Mouse (Mus musculus): ENCODE data around the gene Serpine2. TPM values are rescaled to one million over a fixed set of nuclear protein-coding genes. Genes with fewer than 3 reads are reported as not detected.

Serpine2 gene
- polyA plus RNA-seq, 1 experiment from 2014 or later: 406 TPM

GRCm38 (mm10) chr1:79797084-79797483 is 63.9 kb downstream of the Serpine2 start:
- 85% methylated on average over 3 of the region's 3 CpGs for WGBS
- H3K27me3 ChIP-seq (ENCODE audit: control insufficient read depth, insufficient read depth, low read length): no peaks in the 10 kb centered on the region
- H3K4me2 ChIP-seq (ENCODE audit: low read depth, low read length): no peak overlapping the region
- no peaks in the 10 kb centered on the region for H3K36me3 ChIP-seq (ENCODE audit: control insufficient read depth, insufficient read depth, low read length)
- no peak overlapping the region for H3K4me3 ChIP-seq (ENCODE audit: low read depth, low read length)
- H3K9me3 ChIP-seq (ENCODE audit: control insufficient read depth, low read length): no peaks in the 10 kb centered on the region
- H3K27ac ChIP-seq (ENCODE audit: low read depth, low read length): no peak overlapping the region
- H3K4me1 ChIP-seq (ENCODE audit: control insufficient read depth, insufficient read depth, low read length): no peaks in the 10 kb centered on the region
- H3K9ac ChIP-seq (replicated peaks; ENCODE audit: low read depth, low read length): no peak overlapping the region
- no peak for ATAC-seq (ENCODE audit: low read depth)

GRCm38 (mm10) chr1:79786267-79786927 is 74.6 kb downstream of the Serpine2 start:
- Histone ChIP-seq H3K27me3 (ENCODE audit: control insufficient read depth, insufficient read depth, low read length) (no peaks in the 10 kb centered on the region), H3K9ac (replicated peaks; ENCODE audit: low read depth, low read length) (no peak overlapping the region), H3K4me2 (ENCODE audit: low read depth, low read length) (no peak overlapping the region), H3K36me3 (ENCODE audit: control insufficient read depth, insufficient read depth, low read length) (peaks cover 15% of the 10 kb centered on the region), H3K9me3 (ENCODE audit: control insufficient read depth, low read length) (no peaks in the 10 kb centered on the region), H3K4me1 (ENCODE audit: control insufficient read depth, insufficient read depth, low read length) (no peaks in the 10 kb centered on the region), H3K4me3 (ENCODE audit: low read depth, low read length) (no peak overlapping the region), H3K27ac (ENCODE audit: low read depth, low read length) (no peak overlapping the region)
- WGBS: 68% methylated on average over 7 of the region's 7 CpGs
- peak; percentile 87 for ATAC-seq (ENCODE audit: low read depth)

GRCm38 (mm10) chr1:79782433-79782832 is 78.5 kb downstream of the Serpine2 start:
- no peak overlapping the region for H3K4me3 ChIP-seq (ENCODE audit: low read depth, low read length)
- no peaks in the 10 kb centered on the region for H3K9me3 ChIP-seq (ENCODE audit: control insufficient read depth, low read length)
- no peaks in the 10 kb centered on the region for H3K4me1 ChIP-seq (ENCODE audit: control insufficient read depth, insufficient read depth, low read length)
- 89% methylated on average over 3 of the region's 3 CpGs for WGBS
- no peak overlapping the region for H3K4me2 ChIP-seq (ENCODE audit: low read depth, low read length)
- H3K9ac ChIP-seq (replicated peaks; ENCODE audit: low read depth, low read length): no peak overlapping the region
- no peak for ATAC-seq (ENCODE audit: low read depth)
- peaks cover 45% of the 10 kb centered on the region for H3K36me3 ChIP-seq (ENCODE audit: control insufficient read depth, insufficient read depth, low read length)
- H3K27me3 ChIP-seq (ENCODE audit: control insufficient read depth, insufficient read depth, low read length): no peaks in the 10 kb centered on the region
- no peak overlapping the region for H3K27ac ChIP-seq (ENCODE audit: low read depth, low read length)

GRCm38 (mm10) chr1:79778011-79778410 is 83.0 kb downstream of the Serpine2 start:
- peaks cover 45% of the 10 kb centered on the region for H3K36me3 ChIP-seq (ENCODE audit: control insufficient read depth, insufficient read depth, low read length)
- H3K9me3 ChIP-seq (ENCODE audit: control insufficient read depth, low read length): no peaks in the 10 kb centered on the region
- WGBS: 86% methylated on average over 11 of the region's 11 CpGs

GRCm38 (mm10) chr1:79775927-79776458 is 85.0 kb downstream of the Serpine2 start, which contains the start of the genes Mrpl44 and Wdfy1:
Mrpl44 (plus strand) TSS chr1:79776018.
Wdfy1 (minus strand) TSS chr1:79776143.
- Histone ChIP-seq H3K9me3 (ENCODE audit: control insufficient read depth, low read length) (no peaks in the 10 kb centered on the region), H3K36me3 (ENCODE audit: control insufficient read depth, insufficient read depth, low read length) (peaks cover 25% of the 10 kb centered on the region), H3K4me3 (ENCODE audit: low read depth, low read length) (peak within 1 kb of the TSS; percentile 82), H3K4me1 (ENCODE audit: control insufficient read depth, insufficient read depth, low read length) (0 out of 2 replicates have a peak, but pooled peaks cover 4% of the 10 kb centered on the region), H3K27me3 (ENCODE audit: control insufficient read depth, insufficient read depth, low read length) (no peaks in the 10 kb centered on the region), H3K27ac (ENCODE audit: low read depth, low read length) (peak within 1 kb of the TSS; percentile 88), H3K4me2 (ENCODE audit: low read depth, low read length) (peak within 1 kb of the TSS; percentile 59), H3K9ac (replicated peaks; ENCODE audit: low read depth, low read length) (peak within 1 kb of the TSS; percentile 84)
- peak; percentile 100 for ATAC-seq (ENCODE audit: low read depth)
- under 1% methylated on average over 38 of the region's 38 CpGs for WGBS

More at GRCm38 (mm10) chr1:79778011-79778410, 83.0 kb downstream of the Serpine2 start:
- H3K4me2 ChIP-seq (ENCODE audit: low read depth, low read length): no peak overlapping the region
- no peak overlapping the region for H3K9ac ChIP-seq (replicated peaks; ENCODE audit: low read depth, low read length)
- ATAC-seq (ENCODE audit: low read depth): no peak
- no peaks in the 10 kb centered on the region for H3K27me3 ChIP-seq (ENCODE audit: control insufficient read depth, insufficient read depth, low read length)
- H3K27ac ChIP-seq (ENCODE audit: low read depth, low read length): no peak overlapping the region
- H3K4me1 ChIP-seq (ENCODE audit: control insufficient read depth, insufficient read depth, low read length): 0 out of 2 replicates have a peak, but pooled peaks cover 4% of the 10 kb centered on the region
- H3K4me3 ChIP-seq (ENCODE audit: low read depth, low read length): no peak overlapping the region

GRCm38 (mm10) chr1:79774164-79774780 is 86.7 kb downstream of the Serpine2 start:
- Histone ChIP-seq H3K9me3 (ENCODE audit: control insufficient read depth, low read length) (no peaks in the 10 kb centered on the region), H3K9ac (replicated peaks; ENCODE audit: low read depth, low read length) (no peak overlapping the region), H3K4me2 (ENCODE audit: low read depth, low read length) (no peak overlapping the region), H3K4me1 (ENCODE audit: control insufficient read depth, insufficient read depth, low read length) (0 out of 2 replicates have a peak, but pooled peaks cover 4% of the 10 kb centered on the region), H3K4me3 (ENCODE audit: low read depth, low read length) (no peak overlapping the region), H3K27ac (ENCODE audit: low read depth, low read length) (no peak overlapping the region), H3K27me3 (ENCODE audit: control insufficient read depth, insufficient read depth, low read length) (no peaks in the 10 kb centered on the region), H3K36me3 (ENCODE audit: control insufficient read depth, insufficient read depth, low read length) (peaks cover 15% of the 10 kb centered on the region)
- ATAC-seq (ENCODE audit: low read depth): no peak
- 84% methylated on average over 4 of the region's 4 CpGs for WGBS

- no peak overlapping the region for H3K4me3 ChIP-seq (ENCODE audit: low read depth, low read length)
- H3K9ac ChIP-seq (replicated peaks; ENCODE audit: low read depth, low read length): no peak overlapping the region
- no peaks in the 10 kb centered on the region for H3K9me3 ChIP-seq (ENCODE audit: control insufficient read depth, low read length)
- WGBS: 66% methylated on average over 1 of the region's 1 CpGs
- no peaks in the 10 kb centered on the region for H3K4me1 ChIP-seq (ENCODE audit: control insufficient read depth, insufficient read depth, low read length)
- no peaks in the 10 kb centered on the region for H3K36me3 ChIP-seq (ENCODE audit: control insufficient read depth, insufficient read depth, low read length)
- no peak overlapping the region for H3K4me2 ChIP-seq (ENCODE audit: low read depth, low read length)
- no peaks in the 10 kb centered on the region for H3K27me3 ChIP-seq (ENCODE audit: control insufficient read depth, insufficient read depth, low read length)
- H3K27ac ChIP-seq (ENCODE audit: low read depth, low read length): no peak overlapping the region
- ATAC-seq (ENCODE audit: low read depth): no peak
Measured at GRCm38 (mm10) chr1:79768231-79768630, 92.7 kb downstream of the Serpine2 start.

- H3K9ac ChIP-seq (replicated peaks; ENCODE audit: low read depth, low read length): no peak overlapping the region
- H3K36me3 ChIP-seq (ENCODE audit: control insufficient read depth, insufficient read depth, low read length): no peaks in the 10 kb centered on the region
- no peaks in the 10 kb centered on the region for H3K27me3 ChIP-seq (ENCODE audit: control insufficient read depth, insufficient read depth, low read length)
- no peak for ATAC-seq (ENCODE audit: low read depth)
- WGBS: 90% methylated on average over 1 of the region's 1 CpGs
- no peak overlapping the region for H3K4me2 ChIP-seq (ENCODE audit: low read depth, low read length)
- H3K4me3 ChIP-seq (ENCODE audit: low read depth, low read length): no peak overlapping the region
- no peaks in the 10 kb centered on the region for H3K9me3 ChIP-seq (ENCODE audit: control insufficient read depth, low read length)
- peaks cover 17% of the 10 kb centered on the region; the same call in 1 of the 2 replicates for H3K4me1 ChIP-seq (ENCODE audit: control insufficient read depth, insufficient read depth, low read length)
- H3K27ac ChIP-seq (ENCODE audit: low read depth, low read length): no peak overlapping the region
Measured at GRCm38 (mm10) chr1:79764483-79764882, 96.5 kb downstream of the Serpine2 start.

- H3K27me3 ChIP-seq (ENCODE audit: control insufficient read depth, insufficient read depth, low read length): no peaks in the 10 kb centered on the region
Measured at GRCm38 (mm10) chr1:79764031-79764430, 96.9 kb downstream of the Serpine2 start.

More at GRCm38 (mm10) chr1:79764031-79764430, 96.9 kb downstream of the Serpine2 start:
- Histone ChIP-seq H3K36me3 (ENCODE audit: control insufficient read depth, insufficient read depth, low read length) (no peaks in the 10 kb centered on the region), H3K27ac (ENCODE audit: low read depth, low read length) (no peak overlapping the region), H3K9ac (replicated peaks; ENCODE audit: low read depth, low read length) (no peak overlapping the region), H3K9me3 (ENCODE audit: control insufficient read depth, low read length) (no peaks in the 10 kb centered on the region), H3K4me1 (ENCODE audit: control insufficient read depth, insufficient read depth, low read length) (peaks cover 21% of the 10 kb centered on the region; the same call in 1 of the 2 replicates), H3K4me3 (ENCODE audit: low read depth, low read length) (no peak overlapping the region), H3K4me2 (ENCODE audit: low read depth, low read length) (no peak overlapping the region)
- 92% methylated on average over 2 of the region's 2 CpGs for WGBS
- ATAC-seq (ENCODE audit: low read depth): no peak

Measured in neural tube, embryonic 14.5 days (tissue).